Comparison of ENCODE assay signal across 21 mouse cellular contexts in genomic region chr8:3683408-3684176, GRCm38 (mm10). TPM values are rescaled to one million over a fixed set of nuclear protein-coding genes. Genes with fewer than 3 reads are reported as not detected.
A peak's percentile ranks its signal among the peaks of the same experiment; 100 is the strongest.
DNase-seq lines count a peak whose midpoint lies in the region; ATAC-seq and TF ChIP-seq lines count a peak whose summit lies in the region.
"Had no signal": no experiment of that assay in that cellular context is flagged by ENCODE, and none has a peak within 500 bp of the region (broad histone marks: within the 10 kb centered on the region; RNA-seq: fewer than 3 reads in every experiment).

No protein-coding gene starts in this region.

- WGBS in heart, embryonic 11.5 days (ENCODE audit: insufficient replicate concordance): 69% methylated on average over 6 of the region's 6 CpGs
- 4% methylated on average over 6 of the region's 6 CpGs for WGBS in cerebellum, adult 2 months

- H3K9me3 ChIP-seq in heart, embryonic 11.5 days (replicated peaks; ENCODE audit: control insufficient read depth, low read length): no peaks in the 10 kb centered on the region
- H3K9me3 ChIP-seq: heart, embryonic 12.5 days; kidney, embryonic 15.5 days; limb, embryonic 12.5 days had no signal

- intact Hi-C loops in heart, postnatal 10 days (cut with DNase I): no loop called here
- intact Hi-C loops in gastrocnemius, postnatal 36 days (cut with DNase I): no loop called here

- H3K4me3 ChIP-seq in heart, embryonic 11.5 days (ENCODE audit: low read depth, low read length): no peak overlapping the region
- H3K4me3 ChIP-seq in cerebellum, adult 2 months (replicated peaks; ENCODE audit: insufficient read depth, low read depth, low read length): no peak overlapping the region
- H3K4me3 ChIP-seq: forebrain, embryonic 10.5 days; heart, embryonic 12.5 days; kidney, embryonic 15.5 days; limb, embryonic 12.5 days had no signal

- no peak overlapping the region for H3K4me2 ChIP-seq in heart, embryonic 11.5 days
- H3K4me2 ChIP-seq: heart, embryonic 12.5 days; kidney, embryonic 15.5 days; limb, embryonic 12.5 days had no signal

- no peak for TF ChIP-seq POLR2A in cerebellum, adult 2 months (IDR thresholded peaks at IDR 0.05; ENCODE audit: borderline replicate concordance, insufficient read depth, low read length)

- TF ChIP-seq CTCF in cerebellum, adult 2 months (IDR thresholded peaks at IDR 0.05; ENCODE audit: borderline replicate concordance, insufficient read depth, low read depth, low read length): no peak

- no peak overlapping the region for H3K9ac ChIP-seq in heart, embryonic 11.5 days (ENCODE audit: low read depth, low read length)
- H3K9ac ChIP-seq: heart, embryonic 12.5 days; kidney, embryonic 15.5 days; limb, embryonic 12.5 days; liver, embryonic 14.5 days had no signal

- H3K27me3 ChIP-seq in heart, embryonic 11.5 days (ENCODE audit: control insufficient read depth, insufficient read depth, low read length): no peaks in the 10 kb centered on the region
- H3K27me3 ChIP-seq in cerebellum, adult 2 months (ENCODE audit: control insufficient read depth, insufficient read depth, low read length): no peaks in the 10 kb centered on the region
- H3K27me3 ChIP-seq: heart, embryonic 12.5 days; kidney, embryonic 15.5 days; limb, embryonic 12.5 days had no signal

- peak; percentile 33 to 47 for DNase-seq in heart, postnatal 10 days
- DNase-seq in brain, adult 2 months (ENCODE audit: low read depth, low spot score): peak; percentile 88
- peak; percentile 83 to 87 for DNase-seq in cerebellum, adult 2 months
- DNase-seq in gastrocnemius, postnatal 36 days: peak; percentile 12 to 15
- no peak for DNase-seq in lung, postnatal 4 days
- DNase-seq in urinary bladder, postnatal 4 days (ENCODE audit: low spot score in 2 of 2): no peak
- DNase-seq: layer of hippocampus, postnatal 36 days; spleen, adult 18-20 months; thymus, postnatal 25 days had no signal

- no peaks in the 10 kb centered on the region for H3K4me1 ChIP-seq in heart, embryonic 11.5 days (ENCODE audit: control insufficient read depth, insufficient read depth, low read length)
- H3K4me1 ChIP-seq in cerebellum, adult 2 months (ENCODE audit: control insufficient read depth, insufficient read depth, low read length): peaks cover 23% of the 10 kb centered on the region
- H3K4me1 ChIP-seq: forebrain, embryonic 10.5 days; heart, embryonic 12.5 days; kidney, embryonic 15.5 days; limb, embryonic 12.5 days had no signal

- ATAC-seq in heart, embryonic 11.5 days (replicated peaks; ENCODE audit: insufficient number of reproducible peaks, low FRiP score, low TSS enrichment): no peak
- ATAC-seq: CD4-positive, CD25-positive, alpha-beta regulatory T cell, adult 4 months; inflammation-experienced regulatory T-cells, adult 6 months; lung, postnatal 0 days had no signal

- H3K36me3 ChIP-seq in heart, embryonic 11.5 days (ENCODE audit: control insufficient read depth, insufficient read depth, low read length): peaks cover 8% of the 10 kb centered on the region

- H3K27ac ChIP-seq in heart, embryonic 11.5 days (ENCODE audit: low read depth, low read length): no peak overlapping the region
- peak overlapping the region; percentile 62 for H3K27ac ChIP-seq in cerebellum, adult 2 months (ENCODE audit: insufficient read depth, low read length)
- H3K27ac ChIP-seq: forebrain, embryonic 10.5 days; kidney, embryonic 15.5 days; limb, embryonic 12.5 days; liver, embryonic 14.5 days had no signal

RNA-seq across cellular contexts. Expression of gene Trappc5, which starts 7.5 kb away (rescaled TPM):
- total RNA-seq in heart, postnatal 10 days (2021): 10 to 100 TPM; 19.4 to 20.2 TPM
- polyA plus RNA-seq in heart, embryonic 11.5 days (2014; fragmentation: Nextera tagmentation; extraction: Ambion mirVana): 26.3 and 33.2 TPM in 2 replicates
- polyA plus RNA-seq in cerebellum, adult 2 months (2012; rRNA removed): 50.2 and 56.0 TPM in 2 replicates
- 10 to 100 TPM; 16.3 to 16.8 TPM for total RNA-seq in gastrocnemius, postnatal 36 days (2021)

RNA-seq across cellular contexts. Expression of gene Fcer2a, which starts 10.4 kb away (rescaled TPM):
- under 1 TPM; 0.24 to 0.50 TPM for total RNA-seq in heart, postnatal 10 days (2021)
- polyA plus RNA-seq in heart, embryonic 11.5 days (2014; fragmentation: Nextera tagmentation; extraction: Ambion mirVana): 0.13 and 0.14 TPM in 2 replicates
- 0.47 and 0.82 TPM in 2 replicates for polyA plus RNA-seq in cerebellum, adult 2 months (2012; rRNA removed)
- not detected for total RNA-seq in gastrocnemius, postnatal 36 days (2021)
- total RNA-seq: hematopoietic stem cell, adult 5-6 weeks; layer of hippocampus, postnatal 36 days; MEL had no signal
- polyA plus RNA-seq: limb, embryonic 12.5 days had no signal

RNA-seq across cellular contexts. Expression of gene Fcor, which starts 11.4 kb away (rescaled TPM):
- 1 to 10 TPM; 1.3 to 1.6 TPM for total RNA-seq in heart, postnatal 10 days (2021)
- 9.4 and 12.2 TPM in 2 replicates for polyA plus RNA-seq in heart, embryonic 11.5 days (2014; fragmentation: Nextera tagmentation; extraction: Ambion mirVana)
- polyA plus RNA-seq in cerebellum, adult 2 months (2012; rRNA removed): 40.0 and 46.6 TPM in 2 replicates
- not detected for total RNA-seq in gastrocnemius, postnatal 36 days (2021)
- total RNA-seq: hematopoietic stem cell, adult 5-6 weeks; MEL had no signal
- polyA plus RNA-seq: CD4-positive, CD25-positive, alpha-beta regulatory T cell, adult 4 months; inflammation-experienced regulatory T-cells, adult 6 months had no signal

RNA-seq across cellular contexts. Expression of gene Mcemp1, which starts 18.0 kb away (rescaled TPM):
- under 1 TPM; 0.17 to 0.40 TPM for total RNA-seq in heart, postnatal 10 days (2021)
- polyA plus RNA-seq in heart, embryonic 11.5 days (2014; fragmentation: Nextera tagmentation; extraction: Ambion mirVana): not detected in 2 replicates
- 0.51 and 0.61 TPM in 2 replicates for polyA plus RNA-seq in cerebellum, adult 2 months (2012; rRNA removed)
- total RNA-seq in gastrocnemius, postnatal 36 days (2021): not detected
- total RNA-seq: MEL had no signal
- polyA plus RNA-seq: CD4-positive, CD25-positive, alpha-beta regulatory T cell, adult 4 months; heart, embryonic 12.5 days; limb, embryonic 12.5 days had no signal

RNA-seq across cellular contexts. Expression of gene Retn, which starts 28.0 kb away (rescaled TPM):
- under 1 TPM; 0.31 to 0.40 TPM for total RNA-seq in heart, postnatal 10 days (2021)
- polyA plus RNA-seq in heart, embryonic 11.5 days (2014; fragmentation: Nextera tagmentation; extraction: Ambion mirVana): not detected in 2 replicates
- 0.32 and 0.46 TPM in 2 replicates for polyA plus RNA-seq in cerebellum, adult 2 months (2012; rRNA removed)
- total RNA-seq in gastrocnemius, postnatal 36 days (2021): 1 to 10 TPM; 2.0 to 2.3 TPM
- total RNA-seq: hematopoietic stem cell, adult 5-6 weeks had no signal
- polyA plus RNA-seq: CD4-positive, CD25-positive, alpha-beta regulatory T cell, adult 4 months; heart, embryonic 12.5 days; inflammation-experienced regulatory T-cells, adult 6 months; limb, embryonic 12.5 days; liver, embryonic 14.5 days; lung, postnatal 0 days; stomach, embryonic 16.5 days had no signal

Comparison
In these comparisons a context has a peak if more than half of its experiments do, and no peak if none do; other contexts are left out.
1. DNase-seq: peak in heart, postnatal 10 days (2 of 2), brain, adult 2 months (single experiment), cerebellum, adult 2 months (2 of 2) and gastrocnemius, postnatal 36 days (2 of 2); none in lung, postnatal 4 days (0 of 2) and urinary bladder, postnatal 4 days (0 of 2).